Mouse (Mus musculus) limb, embryonic 15.5 days (tissue): ENCODE data around the gene Aspg. TPM values are rescaled to one million over a fixed set of nuclear protein-coding genes. Genes with fewer than 3 reads are reported as not detected.

Experiments used
- ATAC-seq: fragments of 200-750 bp; cut with Nextera tagmentation; 2 replicates; pipeline ENCODE4 v1.8.0; 2017; ENCODE audit warnings: low read depth, moderate TSS enrichment; ENCODE audit not compliant: insufficient number of reproducible peaks, low FRiP score, low TSS enrichment
- H3K27ac ChIP-seq: fragments of 300-500 bp; sonication (generic); 2 replicates; pipeline ENCODE4 v1.5.1; 2015; ENCODE audit warnings: moderate library complexity, mild to moderate bottlenecking, inconsistent platforms
- H3K27me3 ChIP-seq: fragments of 300-500 bp; sonication (generic); 2 replicates; pipeline ENCODE4 v1.6.1; 2015; ENCODE audit warnings: inconsistent platforms
- H3K36me3 ChIP-seq: fragments of 300-500 bp; sonication (generic); 2 replicates; pipeline ENCODE4 v1.6.1; 2015; ENCODE audit warnings: inconsistent platforms
- H3K4me1 ChIP-seq: fragments of 300-500 bp; sonication (generic); 2 replicates; pipeline ENCODE4 v1.6.1; 2015; ENCODE audit warnings: inconsistent platforms
- H3K4me2 ChIP-seq: fragments of 300-500 bp; sonication (generic); 2 replicates; pipeline ENCODE4 v1.6.1; 2015; ENCODE audit warnings: mild to moderate bottlenecking, inconsistent platforms
- H3K4me3 ChIP-seq: fragments of 300-500 bp; sonication (generic); 2 replicates; pipeline ENCODE4 v1.5.1; 2015; ENCODE audit warnings: mild to moderate bottlenecking, inconsistent platforms
- H3K9ac ChIP-seq: fragments of 300-500 bp; sonication (generic); 2 replicates; pipeline ENCODE4 v1.6.1; 2015; ENCODE audit warnings: inconsistent platforms
- H3K9me3 ChIP-seq: fragments of 300-500 bp; sonication (generic); 2 replicates; pipeline ENCODE4 v1.6.1; 2016; ENCODE audit warnings: inconsistent platforms
- WGBS: fragments of 180-500 bp; shearing (Covaris S2); methylation state at CpG from one replicate; pipeline ENCODE4 v1.1.7; 2015; 5-methylcytosine and 5-hydroxymethylcytosine counted together
- polyA plus RNA-seq: library from polyadenylated mRNA; unstranded; fragments of >200 nt; fragmentation: Nextera tagmentation; extraction: Ambion mirVana; gene quantifications from 2 replicates; pipeline ENCODE4 v1.2.1, GENCODE M21; 2015

Aspg gene
- polyA plus RNA-seq, 1 experiment from 2014 or later, result 8.0 TPM

- Histone ChIP-seq H3K36me3 (no peaks in the 10 kb centered on the region), H3K9me3 (no peaks in the 10 kb centered on the region), H3K4me3 (no peak overlapping the region), H3K4me1 (peaks cover 10% of the 10 kb centered on the region), H3K27me3 (0 out of 2 replicates have a peak, but pooled peaks cover 4% of the 10 kb centered on the region), H3K27ac (peak overlapping the region; percentile 74), H3K9ac (no peak overlapping the region), H3K4me2 (no peak overlapping the region)
- ATAC-seq, result no peak
- WGBS, result 59% methylated on average over 7 of the region's 7 CpGs
Measured at GRCm38 (mm10) chr12:112117649-112118048, 11.2 kb downstream of the Aspg start.

- H3K9ac ChIP-seq, result no peak overlapping the region
- 71% methylated on average over 3 of the region's 3 CpGs for WGBS
- no peaks in the 10 kb centered on the region for H3K36me3 ChIP-seq
- ATAC-seq, result no peak
- H3K4me3 ChIP-seq, result no peak overlapping the region
- H3K27me3 ChIP-seq, result no peaks in the 10 kb centered on the region
- no peak overlapping the region for H3K4me2 ChIP-seq
- H3K9me3 ChIP-seq, result no peaks in the 10 kb centered on the region
- H3K4me1 ChIP-seq, result peaks cover 4% of the 10 kb centered on the region; the same call in 1 of the 2 replicates
- H3K27ac ChIP-seq, result no peak overlapping the region
Measured at GRCm38 (mm10) chr12:112121188-112121587, 14.7 kb downstream of the Aspg start.

- Histone ChIP-seq H3K27me3 (peaks cover 15% of the 10 kb centered on the region), H3K4me2 (no peak overlapping the region), H3K36me3 (no peaks in the 10 kb centered on the region), H3K4me1 (peaks cover 14% of the 10 kb centered on the region), H3K27ac (no peak overlapping the region; the same call in 1 of the 2 replicates), H3K4me3 (no peak overlapping the region), H3K9me3 (no peaks in the 10 kb centered on the region), H3K9ac (no peak overlapping the region)
- 49% methylated on average over 14 of the region's 14 CpGs for WGBS
- no peak for ATAC-seq
Measured at GRCm38 (mm10) chr12:112125903-112126302, 19.4 kb downstream of the Aspg start.

GRCm38 (mm10) chr12:112126931-112127635 lies 20.6 kb downstream of the Aspg start:
- no peak overlapping the region for H3K9ac ChIP-seq
- no peaks in the 10 kb centered on the region for H3K36me3 ChIP-seq
- H3K27ac ChIP-seq, result 0 out of 2 replicates have a peak overlapping the region, but pooled peaks have one; percentile 65
- ATAC-seq, result no peak
- H3K9me3 ChIP-seq, result no peaks in the 10 kb centered on the region
- H3K4me1 ChIP-seq, result peaks cover 17% of the 10 kb centered on the region
- H3K4me2 ChIP-seq, result no peak overlapping the region
- WGBS, result 64% methylated on average over 14 of the region's 14 CpGs
- no peak overlapping the region for H3K4me3 ChIP-seq
- peaks cover 25% of the 10 kb centered on the region for H3K27me3 ChIP-seq

GRCm38 (mm10) chr12:112128526-112128925 lies 22.0 kb downstream of the Aspg start:
- WGBS, result 69% methylated on average over 4 of the region's 4 CpGs
- Histone ChIP-seq H3K27me3 (peaks cover 34% of the 10 kb centered on the region), H3K4me3 (no peak overlapping the region), H3K27ac (peak overlapping the region; percentile 65), H3K9ac (no peak overlapping the region), H3K9me3 (no peaks in the 10 kb centered on the region), H3K4me2 (no peak overlapping the region), H3K36me3 (no peaks in the 10 kb centered on the region), H3K4me1 (peaks cover 17% of the 10 kb centered on the region)
- no peak for ATAC-seq

GRCm38 (mm10) chr12:112129300-112129856 lies 22.9 kb downstream of the Aspg start:
- Histone ChIP-seq H3K27ac (peak overlapping the region; percentile 55), H3K9ac (no peak overlapping the region), H3K9me3 (no peaks in the 10 kb centered on the region), H3K36me3 (no peaks in the 10 kb centered on the region), H3K4me3 (no peak overlapping the region), H3K4me1 (peaks cover 17% of the 10 kb centered on the region), H3K27me3 (peaks cover 37% of the 10 kb centered on the region), H3K4me2 (no peak overlapping the region)
- no peak for ATAC-seq
- 68% methylated on average over 6 of the region's 6 CpGs for WGBS

- Histone ChIP-seq H3K9me3 (no peaks in the 10 kb centered on the region), H3K9ac (peak overlapping the region; percentile 45), H3K4me1 (peaks cover 17% of the 10 kb centered on the region), H3K27ac (peak overlapping the region; percentile 55), H3K27me3 (peaks cover 39% of the 10 kb centered on the region), H3K4me3 (peak overlapping the region; percentile 70), H3K4me2 (peak overlapping the region; percentile 94), H3K36me3 (no peaks in the 10 kb centered on the region)
- no peak for ATAC-seq
- under 1% methylated on average over 78 of the region's 79 CpGs for WGBS
Measured at GRCm38 (mm10) chr12:112130161-112130860, 23.8 kb downstream of the Aspg start.

- WGBS, result 13% methylated on average over 32 of the region's 32 CpGs
- Histone ChIP-seq H3K27ac (peak overlapping the region; percentile 55), H3K4me3 (peak overlapping the region; percentile 70), H3K9me3 (no peaks in the 10 kb centered on the region), H3K27me3 (peaks cover 43% of the 10 kb centered on the region), H3K4me2 (peak overlapping the region; percentile 94), H3K9ac (0 out of 2 replicates have a peak overlapping the region, but pooled peaks have one; percentile 45), H3K36me3 (no peaks in the 10 kb centered on the region), H3K4me1 (peaks cover 16% of the 10 kb centered on the region)
- no peak for ATAC-seq
Measured at GRCm38 (mm10) chr12:112130957-112131356, 24.5 kb downstream of the Aspg start.

GRCm38 (mm10) chr12:112140231-112140630 lies 33.8 kb downstream of the Aspg start:
- H3K27me3 ChIP-seq, result peaks cover 54% of the 10 kb centered on the region

GRCm38 (mm10) chr12:112140745-112141144 lies 34.3 kb downstream of the Aspg start:
- Histone ChIP-seq H3K9me3 (no peaks in the 10 kb centered on the region), H3K4me1 (peaks cover 25% of the 10 kb centered on the region), H3K4me2 (no peak overlapping the region), H3K36me3 (no peaks in the 10 kb centered on the region), H3K27ac (no peak overlapping the region), H3K4me3 (no peak overlapping the region), H3K27me3 (peaks cover 49% of the 10 kb centered on the region), H3K9ac (no peak overlapping the region)
- ATAC-seq, result no peak
- WGBS, result 61% methylated on average over 7 of the region's 7 CpGs

More at GRCm38 (mm10) chr12:112140231-112140630, 33.8 kb downstream of the Aspg start:
- Histone ChIP-seq H3K4me3 (no peak overlapping the region), H3K4me2 (no peak overlapping the region), H3K9ac (no peak overlapping the region), H3K9me3 (no peaks in the 10 kb centered on the region), H3K36me3 (no peaks in the 10 kb centered on the region), H3K27ac (no peak overlapping the region), H3K4me1 (peaks cover 20% of the 10 kb centered on the region)
- ATAC-seq, result no peak
- WGBS, result 5% methylated on average over 5 of the region's 5 CpGs

- H3K4me3 ChIP-seq, result no peak overlapping the region
- no peak overlapping the region for H3K27ac ChIP-seq
- no peak for ATAC-seq
- H3K4me1 ChIP-seq, result peaks cover 30% of the 10 kb centered on the region
- no peak overlapping the region for H3K4me2 ChIP-seq
- no peaks in the 10 kb centered on the region for H3K36me3 ChIP-seq
- H3K9me3 ChIP-seq, result no peaks in the 10 kb centered on the region
- no peak overlapping the region for H3K9ac ChIP-seq
- WGBS, result 6% methylated on average over 6 of the region's 6 CpGs
- peaks cover 49% of the 10 kb centered on the region for H3K27me3 ChIP-seq
Measured at GRCm38 (mm10) chr12:112141300-112141699, 34.8 kb downstream of the Aspg start.
